Mouse (Mus musculus) gonadal fat pad, adult 2 months (tissue): ENCODE data around the gene 2900026A02Rik. TPM values are rescaled to one million over a fixed set of nuclear protein-coding genes. Genes with fewer than 3 reads are reported as not detected.

ENCODE experiments used
- DNase-seq: peaks from one replicate; pipeline ENCODE4 v3.0.0-alpha.2; 2012; ENCODE audit warnings: low read depth
- polyA plus RNA-seq: library from polyadenylated mRNA; depleted of rRNA; stranded (reverse); fragments of >200 nt; gene quantifications from 2 replicates; pipeline ENCODE4 v1.2.3, GENCODE M21; 2012

The 2900026A02Rik gene
- polyA plus RNA-seq, 1 experiment: 16.7 TPM

- DNase-seq: no peak
Measured at GRCm38 (mm10) chr5:113099546-113099945, 121.5 kb downstream of the 2900026A02Rik start.

GRCm38 (mm10) chr5:113097551-113097950 is 123.5 kb downstream of the 2900026A02Rik start:
- no peak for DNase-seq

- no peak for DNase-seq
Measured at GRCm38 (mm10) chr5:113095456-113095855, 125.6 kb downstream of the 2900026A02Rik start.

GRCm38 (mm10) chr5:113092406-113092805 is 128.6 kb downstream of the 2900026A02Rik start:
- no peak for DNase-seq

- no peak for DNase-seq
Measured at GRCm38 (mm10) chr5:113091162-113091561, 129.9 kb downstream of the 2900026A02Rik start.

- no peak for DNase-seq
Measured at GRCm38 (mm10) chr5:113090750-113091149, 130.3 kb downstream of the 2900026A02Rik start.

- no peak for DNase-seq
Measured at GRCm38 (mm10) chr5:113090077-113090690, 130.9 kb downstream of the 2900026A02Rik start.

GRCm38 (mm10) chr5:113087465-113087864 is 133.6 kb downstream of the 2900026A02Rik start:
- DNase-seq: no peak

- DNase-seq: no peak
Measured at GRCm38 (mm10) chr5:113086990-113087389, 134.0 kb downstream of the 2900026A02Rik start.

GRCm38 (mm10) chr5:113086439-113086838 is 134.6 kb downstream of the 2900026A02Rik start:
- no peak for DNase-seq

GRCm38 (mm10) chr5:113085931-113086330 is 135.1 kb downstream of the 2900026A02Rik start:
- DNase-seq: no peak

GRCm38 (mm10) chr5:113084309-113084708 is 136.7 kb downstream of the 2900026A02Rik start:
- no peak for DNase-seq

GRCm38 (mm10) chr5:113082356-113083168 is 138.5 kb downstream of the 2900026A02Rik start:
- DNase-seq: no peak

GRCm38 (mm10) chr5:113081439-113081838 is 139.6 kb downstream of the 2900026A02Rik start, which contains the start of gene Crybb3:
Gene Crybb3 (minus strand): TSS chr5:113081584.
- no peak for DNase-seq

GRCm38 (mm10) chr5:113081020-113081419 is 140.0 kb downstream of the 2900026A02Rik start:
- no peak for DNase-seq

GRCm38 (mm10) chr5:113079783-113080182 is 141.3 kb downstream of the 2900026A02Rik start:
- DNase-seq: no peak

GRCm38 (mm10) chr5:113078686-113079085 is 142.3 kb downstream of the 2900026A02Rik start:
- no peak for DNase-seq

GRCm38 (mm10) chr5:113070017-113070416 is 151.0 kb downstream of the 2900026A02Rik start, which contains the start of gene Crybb2:
Gene Crybb2 (minus strand): TSS chr5:113070117.
- no peak for DNase-seq

- no peak for DNase-seq
Measured at GRCm38 (mm10) chr5:113054308-113054707, 166.7 kb downstream of the 2900026A02Rik start.

- DNase-seq: no peak
Measured at GRCm38 (mm10) chr5:113050581-113051185, 170.4 kb downstream of the 2900026A02Rik start.

- DNase-seq: no peak
Measured at GRCm38 (mm10) chr5:113049876-113050275, 171.2 kb downstream of the 2900026A02Rik start.

- no peak for DNase-seq
Measured at GRCm38 (mm10) chr5:113045511-113046273, 175.3 kb downstream of the 2900026A02Rik start.
